Mouse (Mus musculus): ENCODE data around the gene Kirrel3.

Kirrel3 gene

DNA sequence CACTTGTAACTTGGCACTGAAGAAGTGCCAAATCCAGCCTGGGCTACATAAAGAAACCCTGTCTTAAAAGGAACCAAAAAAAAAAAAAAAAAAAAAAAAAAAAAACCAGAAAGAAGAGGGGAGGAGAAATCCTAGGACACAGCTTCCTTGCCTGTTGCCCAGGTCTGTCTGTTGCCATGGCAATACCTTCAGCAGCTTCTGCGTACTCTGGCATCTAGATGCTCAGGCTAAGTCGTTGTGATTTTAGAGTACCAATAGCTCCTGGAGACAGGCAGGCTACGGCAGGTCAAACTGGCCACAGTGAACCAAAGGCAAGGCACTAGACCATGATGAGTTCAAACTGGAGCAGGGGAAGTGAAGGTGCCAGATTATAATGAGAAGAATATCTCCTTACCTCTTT lies 568.0 kb downstream of the Kirrel3 start:
- no peak for DNase-seq (ENCODE audit: low spot score in 2 of 2)

DNA sequence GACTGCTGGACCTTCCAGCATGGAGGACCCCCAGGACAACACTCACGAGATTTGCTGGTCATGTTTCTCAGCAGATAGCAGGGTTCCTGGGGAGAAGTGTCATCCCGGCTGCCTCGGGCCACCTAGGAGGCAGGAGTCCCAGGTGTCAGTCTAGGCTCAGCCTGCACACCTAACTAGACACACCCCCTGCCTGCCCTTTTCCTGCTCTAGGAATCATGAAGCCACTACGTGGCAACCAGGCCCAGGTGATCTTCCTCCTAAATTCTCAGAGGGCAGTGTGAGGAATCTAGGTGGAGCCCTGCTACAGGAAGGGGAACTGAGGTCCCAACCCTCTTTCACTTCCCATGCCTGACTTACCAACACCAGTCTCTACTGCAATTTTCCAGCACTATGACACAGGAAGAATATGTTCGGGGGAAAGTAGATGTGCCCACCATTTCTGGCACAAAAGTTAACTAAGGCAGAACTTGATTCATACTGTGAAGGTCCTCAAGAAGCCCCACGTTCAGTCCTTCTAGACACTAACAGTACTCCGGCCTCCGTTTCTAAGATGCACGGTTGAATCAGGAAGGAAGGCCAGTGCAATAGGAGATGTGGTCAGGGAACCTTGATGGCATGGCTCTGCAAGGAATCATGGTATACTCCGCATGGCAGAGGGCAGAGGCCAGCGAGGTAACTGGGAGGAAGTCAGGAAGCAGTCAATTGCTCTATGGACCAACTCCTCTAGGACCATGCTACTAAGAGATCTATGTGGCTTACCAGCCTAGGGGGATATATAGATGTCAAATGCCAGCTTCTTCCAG lies 570.0 kb downstream of the Kirrel3 start:
- DNase-seq (ENCODE audit: low spot score in 2 of 2) = no peak

DNA sequence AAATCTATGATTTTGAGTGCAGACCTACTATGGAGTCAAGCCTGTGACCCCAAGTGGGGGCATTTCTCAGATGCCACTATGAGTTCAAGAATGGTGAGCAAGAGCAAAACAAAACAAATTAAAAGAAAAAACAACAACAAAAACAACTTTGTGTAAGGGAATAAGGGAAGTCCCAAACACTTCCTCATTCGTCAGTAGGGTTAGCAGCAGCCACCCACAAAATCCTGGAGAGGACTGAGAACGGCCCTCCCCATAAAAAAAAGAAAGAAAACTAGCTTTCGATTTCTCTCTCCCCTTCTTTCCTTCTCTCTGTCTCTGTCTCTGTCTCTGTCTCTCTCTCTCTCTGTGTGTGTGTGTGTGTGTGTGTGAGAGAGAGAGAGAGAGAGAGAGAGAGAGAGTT lies 570.9 kb downstream of the Kirrel3 start:
- DNase-seq (ENCODE audit: low spot score in 2 of 2) = no peak

DNA sequence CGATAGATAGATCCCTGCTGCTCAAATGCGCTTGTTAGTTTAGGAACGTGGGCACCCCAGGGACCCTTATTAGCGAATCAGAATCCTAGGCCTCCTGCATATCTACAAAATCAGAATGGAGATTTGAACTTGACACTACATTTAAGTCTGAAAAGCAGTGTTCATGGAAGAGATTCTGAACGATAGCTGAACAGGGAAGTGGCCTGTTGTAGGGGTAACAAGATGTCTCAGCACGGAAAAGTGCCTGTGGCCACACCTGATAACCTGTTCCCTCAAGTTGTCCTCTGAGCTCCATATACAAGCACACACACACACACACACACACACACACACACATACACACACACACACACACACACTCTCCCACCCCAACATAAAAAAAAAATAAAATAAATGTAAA lies 571.9 kb downstream of the Kirrel3 start:
- DNase-seq (ENCODE audit: low spot score in 2 of 2) = no peak

DNA sequence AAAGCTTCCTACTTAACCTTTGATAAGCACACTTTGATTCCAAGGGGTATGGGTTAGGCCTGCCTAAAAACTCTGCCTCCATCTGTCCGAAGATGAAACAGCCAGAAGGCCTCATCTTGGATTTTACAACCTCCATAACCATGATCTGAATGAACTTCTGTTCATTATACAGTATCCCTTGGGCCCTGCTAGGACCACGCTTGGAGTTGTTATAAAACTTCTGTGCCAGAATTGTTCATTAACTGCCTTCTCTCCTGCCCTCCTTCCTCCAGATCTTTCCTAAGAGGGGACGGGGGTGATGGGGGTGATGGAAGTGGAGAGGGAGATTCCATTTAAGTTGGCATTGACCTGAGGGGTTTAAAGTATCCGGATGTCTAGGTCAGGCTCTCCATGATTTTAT lies 572.5 kb downstream of the Kirrel3 start:
- no peak for DNase-seq (ENCODE audit: low spot score in 2 of 2)

DNA sequence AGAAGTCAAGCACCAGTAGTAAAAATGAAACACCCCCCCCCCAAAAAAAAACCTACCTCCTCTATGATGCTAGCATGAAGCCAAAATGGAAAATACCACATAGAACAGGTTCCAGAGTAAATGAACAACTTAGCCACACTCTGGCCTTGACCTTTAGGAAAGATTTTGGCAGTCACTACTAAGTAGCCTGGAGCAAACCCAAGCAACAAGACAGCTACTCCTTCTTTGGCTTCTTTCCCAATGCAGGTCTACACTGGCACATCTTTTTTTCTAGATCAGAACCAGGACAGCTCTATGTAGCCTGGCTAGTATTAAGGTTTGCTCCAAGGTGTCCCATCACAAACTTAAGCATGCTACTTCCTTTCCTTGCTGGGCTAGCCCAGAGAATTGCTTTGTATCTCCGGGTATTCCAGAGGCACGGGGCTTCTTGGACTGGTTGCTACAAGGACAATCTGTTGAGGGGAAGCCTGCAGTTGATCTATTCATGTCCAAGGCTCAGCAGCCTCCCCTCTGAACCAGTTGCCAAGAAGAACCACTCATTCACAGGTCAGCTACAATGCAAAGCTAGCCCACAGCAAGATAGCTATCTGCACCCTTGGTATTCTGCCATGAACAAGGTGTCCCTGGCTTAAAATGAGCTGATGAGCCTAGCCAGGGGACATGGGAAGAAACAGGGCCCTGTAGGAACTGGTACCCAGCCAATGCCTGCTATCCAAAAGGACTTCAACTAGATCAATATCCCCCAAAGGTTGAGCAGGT lies 573.1 kb downstream of the Kirrel3 start:
- DNase-seq (ENCODE audit: low spot score in 2 of 2) = no peak

DNA sequence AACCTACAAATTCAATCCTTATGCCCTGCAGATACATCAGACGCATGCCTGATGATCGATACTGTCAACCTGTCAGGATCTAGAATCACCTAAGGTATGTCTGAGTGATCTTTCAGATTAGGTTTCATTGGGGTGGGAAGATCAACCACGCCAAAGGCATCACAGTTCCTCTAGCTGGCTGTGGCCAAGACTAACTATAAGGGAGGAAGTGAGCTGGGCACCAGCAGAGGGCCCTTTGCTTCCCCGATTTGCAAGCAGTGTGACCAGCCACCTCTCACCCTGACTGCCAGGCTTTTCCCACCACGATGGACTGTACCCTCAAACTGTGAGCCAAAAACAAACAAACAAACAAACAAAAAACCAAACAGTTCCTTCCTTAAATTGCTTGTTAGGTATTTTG lies 574.2 kb downstream of the Kirrel3 start:
- no peak for DNase-seq (ENCODE audit: low spot score in 2 of 2)

DNA sequence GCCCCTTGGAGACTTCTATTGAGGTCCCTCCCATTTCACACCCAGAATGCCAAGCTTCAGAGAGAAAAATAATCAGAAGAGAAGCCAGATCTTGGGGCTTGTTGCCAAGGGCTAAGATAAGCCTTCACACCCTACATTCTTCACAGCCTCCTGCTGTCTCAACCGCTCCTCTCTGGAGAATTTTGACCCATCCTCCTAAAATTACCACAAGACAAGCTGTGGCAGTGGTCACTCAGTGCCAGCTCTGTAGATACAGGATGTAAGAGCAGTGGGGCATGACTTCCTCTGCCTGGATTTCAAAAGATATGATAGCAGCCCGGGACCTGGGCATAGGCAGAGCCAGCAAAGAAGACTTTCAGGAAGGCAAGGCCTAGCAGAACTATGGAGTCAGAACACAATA lies 575.8 kb downstream of the Kirrel3 start:
- no peak for DNase-seq (ENCODE audit: low spot score in 2 of 2)
